Mouse (Mus musculus) MEL (cell line): Measurements from ENCODE around the gene Ifit1bl2. TPM values are rescaled to one million over a fixed set of nuclear protein-coding genes. Genes with fewer than 3 reads are reported as not detected.
A peak's percentile ranks its signal among the peaks of the same experiment; 100 is the strongest.

Source experiments
- DNase-seq: peaks from one replicate; pipeline ENCODE4 v3.0.0; 2011; ENCODE audit warnings: low read depth, low spot score
- H3K27ac ChIP-seq: 2 replicates; pipeline ENCODE4 v1.5.1; 2012; ENCODE audit warnings: low read depth, mild to moderate bottlenecking, control low read depth, low read length, moderate library complexity; ENCODE audit not compliant: control insufficient read depth
- H3K27me3 ChIP-seq, 2 experiments: fragments of 150-350 bp in 1 of 2; sonication (generic) in 1 of 2; 2 replicates each; pipeline ENCODE4 v1.6.1; 2012; ENCODE audit warnings: low read length in 2 of 2, mild to moderate bottlenecking in 2 of 2, improper control_type of control experiment in 1 of 2, moderate library complexity in 1 of 2; ENCODE audit not compliant: insufficient read depth in 2 of 2, control insufficient read depth in 1 of 2
- H3K36me3 ChIP-seq, 2 experiments: 2 replicates each; pipeline ENCODE4 v1.6.1; 2012 to 2014; ENCODE audit warnings: low read length in 2 of 2, improper control_type of control experiment in 1 of 2, inconsistent platforms in 1 of 2, mild to moderate bottlenecking in 1 of 2; ENCODE audit not compliant: insufficient read depth in 2 of 2, control insufficient read depth in 1 of 2
- H3K4me1 ChIP-seq, 2 experiments: fragments of 150-350 bp in 1 of 2; sonication (generic) in 1 of 2; 2 replicates each; pipeline ENCODE4 v1.6.1; 2012; ENCODE audit warnings: low read length in 2 of 2, improper control_type of control experiment in 1 of 2, mild to moderate bottlenecking in 1 of 2; ENCODE audit not compliant: insufficient read depth in 2 of 2, control insufficient read depth in 1 of 2
- H3K4me3 ChIP-seq, 2 experiments: fragments of 150-350 bp in 1 of 2; sonication (generic) in 1 of 2; 2 replicates each; pipeline ENCODE4 v1.5.1; 2012; ENCODE audit warnings: low read depth in 2 of 2, low read length in 2 of 2, mild to moderate bottlenecking in 2 of 2, moderate library complexity in 2 of 2, control low read depth in 1 of 2, improper control_type of control experiment in 1 of 2; ENCODE audit not compliant: control insufficient read depth in 1 of 2, insufficient read depth in 1 of 2
- H3K79me2 ChIP-seq: 2 replicates; pipeline ENCODE4 v1.6.1; 2012; ENCODE audit warnings: mild to moderate bottlenecking, low read length, moderate library complexity; ENCODE audit not compliant: control insufficient read depth, poor library complexity, insufficient read depth
- H3K9ac ChIP-seq: 2 replicates; pipeline ENCODE4 v1.6.1; 2012; ENCODE audit warnings: low read depth, mild to moderate bottlenecking, control low read depth, low read length, moderate library complexity; ENCODE audit not compliant: control insufficient read depth, poor library complexity, severe bottlenecking
- H3K9me3 ChIP-seq: fragments of 150-350 bp; sonication (generic); replicated peaks from 2 replicates; pipeline ENCODE4 v1.6.1; 2012; ENCODE audit warnings: mild to moderate bottlenecking, low read length, improper control_type of control experiment, moderate library complexity; ENCODE audit not compliant: insufficient read depth
- CHD1 ChIP-seq: IDR thresholded peaks from 2 replicates; pipeline ENCODE4 v1.6.1; 2012; ENCODE audit warnings: low read depth, mild to moderate bottlenecking, inconsistent platforms, low read length, improper control_type of control experiment
- CTCF ChIP-seq, 3 experiments: IDR thresholded peaks in 2 of 3; conservative IDR thresholded peaks in 1 of 3; 2 replicates each; pipeline ENCODE4 v1.5.1; 2011 to 2012; ENCODE audit warnings: low read length in 3 of 3, low read depth in 2 of 3, mild to moderate bottlenecking in 2 of 3, improper control_type of control experiment in 1 of 3, inconsistent platforms in 1 of 3, mixed read lengths in 1 of 3, moderate library complexity in 1 of 3; ENCODE audit not compliant: control insufficient read depth in 1 of 3, insufficient read depth in 1 of 3, poor library complexity in 1 of 3, severe bottlenecking in 1 of 3
- GATA1 ChIP-seq: IDR thresholded peaks from 2 replicates; pipeline ENCODE4 v1.6.1; 2011; ENCODE audit warnings: low read depth, low read length, improper control_type of control experiment
- JUND ChIP-seq: IDR thresholded peaks from 2 replicates; pipeline ENCODE4 v1.6.1; 2011; ENCODE audit warnings: low read depth, mild to moderate bottlenecking, improper control_type of control experiment, low read length
- NRF1 ChIP-seq: IDR thresholded peaks from 2 replicates; pipeline ENCODE4 v1.6.1; 2014; ENCODE audit warnings: low read depth, mild to moderate bottlenecking, inconsistent platforms, low read length, improper control_type of control experiment, moderate library complexity; ENCODE audit not compliant: poor library complexity, insufficient read depth, severe bottlenecking
- POLR2A ChIP-seq, 2 experiments: IDR thresholded peaks; 2 replicates each; pipeline ENCODE4 v1.6.1; 2011 to 2012; ENCODE audit warnings: low read length in 2 of 2, mild to moderate bottlenecking in 2 of 2, control low read depth in 1 of 2, improper control_type of control experiment in 1 of 2, low read depth in 1 of 2, moderate library complexity in 1 of 2; ENCODE audit not compliant: control insufficient read depth in 1 of 2, insufficient read depth in 1 of 2, poor library complexity in 1 of 2
- POLR2AphosphoS2 ChIP-seq: IDR thresholded peaks from 2 replicates; pipeline ENCODE4 v1.6.1; 2011; ENCODE audit warnings: low read length, improper control_type of control experiment
- POLR2AphosphoS5 ChIP-seq: IDR thresholded peaks from 2 replicates; pipeline ENCODE4 v1.6.1; 2012; ENCODE audit warnings: low read depth, borderline replicate concordance, mild to moderate bottlenecking, inconsistent platforms, low read length, moderate library complexity, mixed read lengths
- RAD21 ChIP-seq: IDR thresholded peaks from 2 replicates; pipeline ENCODE4 v1.6.1; 2011; ENCODE audit warnings: mild to moderate bottlenecking, low read depth, low read length, improper control_type of control experiment
- RCOR1 ChIP-seq: IDR thresholded peaks from 2 replicates; pipeline ENCODE4 v1.6.1; 2012; ENCODE audit warnings: low read depth, mild to moderate bottlenecking, inconsistent platforms, low read length, improper control_type of control experiment
- SIN3A ChIP-seq: IDR thresholded peaks from 2 replicates; pipeline ENCODE4 v1.6.1; 2012; ENCODE audit warnings: low read length, improper control_type of control experiment, inconsistent platforms
- SMC3 ChIP-seq: IDR thresholded peaks from 2 replicates; pipeline ENCODE4 v1.6.1; 2011; ENCODE audit warnings: low read depth, low read length, improper control_type of control experiment
- TBP ChIP-seq: IDR thresholded peaks from 2 replicates; pipeline ENCODE4 v1.8.0; 2011; ENCODE audit warnings: low read depth, low read length, improper control_type of control experiment
- UBTF ChIP-seq: IDR thresholded peaks from 2 replicates; pipeline ENCODE4 v1.6.1; 2012; ENCODE audit warnings: low read depth, mild to moderate bottlenecking, inconsistent platforms, low read length, improper control_type of control experiment, moderate library complexity, borderline replicate concordance; ENCODE audit not compliant: insufficient read depth
- USF1 ChIP-seq: IDR thresholded peaks from 2 replicates; pipeline ENCODE4 v1.6.1; 2014; ENCODE audit warnings: low read depth, mild to moderate bottlenecking, inconsistent platforms, low read length, improper control_type of control experiment, moderate library complexity
- ZC3H11A ChIP-seq: IDR thresholded peaks from 2 replicates; pipeline ENCODE4 v1.6.1; 2012; ENCODE audit warnings: low read depth, mild to moderate bottlenecking, inconsistent platforms, low read length, improper control_type of control experiment
- ZKSCAN1 ChIP-seq: IDR thresholded peaks from 2 replicates; pipeline ENCODE4 v1.6.1; 2012; ENCODE audit warnings: low read depth, mild to moderate bottlenecking, inconsistent platforms, low read length, improper control_type of control experiment, moderate library complexity
- polyA plus RNA-seq, 2 experiments: library from polyadenylated mRNA; stranded (reverse) in 1 of 2; unstranded in 1 of 2; fragments of >175 nt in 1 of 2; fragments of >200 nt in 1 of 2; gene quantifications; 2 replicates each; pipeline versions ENCODE4 v1.2.1 to v1.2.4; 2012; ENCODE audit warnings: low replicate concordance in 2 of 2, low read depth in 1 of 2; ENCODE audit not compliant: insufficient read length in 2 of 2, insufficient read depth in 1 of 2, missing spikeins in 1 of 2
- total RNA-seq: library from RNA; depleted of rRNA; stranded (reverse); fragments of 300-350 nt; gene quantifications from 2 replicates; pipeline ENCODE4 v1.2.3, GENCODE M21; 2012

Ifit1bl2 gene
- total and polyA plus RNA-seq, 3 experiments: not detected

DNA sequence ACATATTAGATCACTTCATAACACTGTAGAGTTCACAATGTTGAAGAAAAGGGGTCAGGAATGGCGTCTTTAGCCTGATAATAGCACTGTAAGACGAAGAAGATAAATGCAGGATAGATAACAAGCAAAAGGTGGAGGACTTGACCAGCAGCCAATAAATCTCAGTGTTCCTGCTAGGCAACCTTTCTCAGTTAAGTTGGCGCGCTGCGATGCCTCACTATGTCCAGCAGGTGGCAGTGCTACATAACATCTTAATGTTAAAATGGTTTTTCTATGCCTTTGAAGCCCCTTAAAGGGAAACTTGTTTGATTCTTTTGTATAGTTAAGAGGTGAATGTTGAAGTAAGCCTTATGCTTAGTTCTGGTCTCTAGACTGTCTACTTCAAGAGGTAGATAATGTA lies 25.6 kb upstream of the Ifit1bl2 start:
- no peak overlapping the region for H3K27ac ChIP-seq
- H3K36me3 ChIP-seq: no peaks in the 10 kb centered on the region
- no peaks in the 10 kb centered on the region for H3K79me2 ChIP-seq
- peaks cover 0 to 6% of the 10 kb centered on the region in 2 experiments; a peak in 2 of 4 replicates for H3K27me3 ChIP-seq
- TF ChIP-seq RCOR1 (peak; percentile 56), CHD1 (no peak), GATA1 (peak; percentile 8; the same call in 1 of the 2 replicates), ZKSCAN1 (no peak), SMC3 (peak; percentile 88), RAD21 (peak; percentile 93), CTCF (IDR thresholded peaks at IDR 0.05 in 2 of 3, conservative IDR thresholded peaks at IDR 0.05 in 1 of 3; ENCODE audit: control insufficient read depth in 1 of 3, insufficient read depth in 1 of 3, low read depth in 2 of 3, low read length in 3 of 3, poor library complexity in 1 of 3, severe bottlenecking in 1 of 3) (peak; percentile 82 to 97 (median 90)), ZC3H11A (peak; percentile 79)
- no peaks in the 10 kb centered on the region for H3K9me3 ChIP-seq
- H3K4me3 ChIP-seq: no peak overlapping the region
- DNase-seq: peak; percentile 76
- H3K4me1 ChIP-seq: no peaks in the 10 kb centered on the region
- no peak overlapping the region for H3K9ac ChIP-seq

DNA sequence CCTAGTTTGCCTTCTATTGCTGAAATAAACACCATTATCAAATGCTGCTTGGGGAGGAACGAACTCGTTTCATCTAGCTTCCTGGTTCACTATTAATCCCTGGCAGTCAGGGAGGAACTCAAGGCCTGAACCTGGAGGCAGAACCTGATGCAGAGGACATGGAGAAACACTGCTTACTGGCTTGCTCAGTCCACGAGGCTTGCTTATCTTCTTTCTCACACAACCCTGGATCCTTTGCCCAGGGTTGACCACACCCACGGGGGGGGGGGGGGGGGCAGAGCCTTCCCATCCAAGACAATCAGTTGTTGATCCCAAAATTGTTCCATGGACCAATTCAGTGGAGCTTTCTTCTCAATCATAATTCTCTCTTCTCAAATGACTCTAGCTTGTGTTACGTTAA lies 22.2 kb upstream of the Ifit1bl2 start:
- Histone ChIP-seq H3K79me2 (no peaks in the 10 kb centered on the region), H3K9ac (no peak overlapping the region)
- TF ChIP-seq NRF1: no peak
- TF ChIP-seq POLR2AphosphoS2: no peak
- no peak for TF ChIP-seq TBP
- no peak for TF ChIP-seq POLR2AphosphoS5
- no peak for TF ChIP-seq USF1
- no peak for TF ChIP-seq SIN3A
- no peak for TF ChIP-seq RAD21
- TF ChIP-seq POLR2A (IDR thresholded peaks at IDR 0.05; ENCODE audit: control insufficient read depth in 1 of 2, insufficient read depth in 1 of 2, low read depth in 1 of 2, low read length in 2 of 2, poor library complexity in 1 of 2): no peak
- no peak for TF ChIP-seq GATA1
- TF ChIP-seq JUND: no peak
- no peak for TF ChIP-seq SMC3
- no peak for TF ChIP-seq UBTF
- TF ChIP-seq, all 39 proteins: peak for 0
- no peaks in the 10 kb centered on the region for H3K9me3 ChIP-seq
- no peaks in the 10 kb centered on the region for H3K4me1 ChIP-seq
- H3K4me3 ChIP-seq: no peak overlapping the region
- no peaks in the 10 kb centered on the region for H3K36me3 ChIP-seq
- peak; percentile 28 for DNase-seq
- H3K27ac ChIP-seq: no peak overlapping the region
- H3K27me3 ChIP-seq: peaks cover 1 to 2% of the 10 kb centered on the region in 2 experiments; a peak in 2 of 4 replicates
